Mouse (Mus musculus): ENCODE results near the gene Cntn4.

Gene Cntn4

DNA sequence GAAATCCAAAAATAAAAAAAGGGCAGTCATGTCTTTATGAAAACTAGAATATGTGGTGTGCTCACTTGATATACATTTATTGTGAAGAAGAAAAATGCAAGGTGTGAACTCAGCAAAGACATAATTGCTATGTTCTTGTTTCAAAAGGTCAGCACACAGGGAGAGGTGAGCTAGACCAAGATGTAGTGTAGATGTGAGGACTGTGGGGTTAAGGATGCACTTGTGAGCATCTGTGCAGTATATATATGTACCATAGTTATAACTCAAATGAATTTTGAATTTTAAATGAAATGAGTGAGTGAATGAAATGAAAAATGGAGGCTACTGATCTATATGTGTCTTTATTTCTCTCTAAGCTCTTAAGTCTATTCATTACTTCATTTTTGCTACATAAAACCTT lies 401.2 kb downstream of the Cntn4 start:
- DNase-seq (ENCODE audit: low spot score), result no peak

DNA sequence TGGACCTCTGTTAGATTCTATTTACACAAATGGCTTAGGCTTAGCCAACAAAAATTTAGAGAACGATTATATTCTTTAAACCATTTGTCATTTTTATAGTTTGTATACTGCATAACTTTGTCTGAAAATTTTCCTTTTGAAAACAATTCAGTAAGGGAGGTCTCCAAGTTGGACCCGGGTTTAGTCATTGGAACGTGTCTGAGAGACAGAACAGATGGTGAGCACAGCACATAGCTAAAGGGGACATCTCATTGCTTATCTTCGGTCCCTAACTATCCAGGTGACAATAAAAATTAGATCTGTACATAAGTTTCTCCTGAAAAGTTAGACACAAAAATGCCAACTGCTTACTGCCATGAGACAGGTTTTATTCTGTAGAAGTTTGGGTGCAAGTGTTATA lies 420.4 kb downstream of the Cntn4 start:
- DNase-seq (ENCODE audit: low spot score), result no peak

DNA sequence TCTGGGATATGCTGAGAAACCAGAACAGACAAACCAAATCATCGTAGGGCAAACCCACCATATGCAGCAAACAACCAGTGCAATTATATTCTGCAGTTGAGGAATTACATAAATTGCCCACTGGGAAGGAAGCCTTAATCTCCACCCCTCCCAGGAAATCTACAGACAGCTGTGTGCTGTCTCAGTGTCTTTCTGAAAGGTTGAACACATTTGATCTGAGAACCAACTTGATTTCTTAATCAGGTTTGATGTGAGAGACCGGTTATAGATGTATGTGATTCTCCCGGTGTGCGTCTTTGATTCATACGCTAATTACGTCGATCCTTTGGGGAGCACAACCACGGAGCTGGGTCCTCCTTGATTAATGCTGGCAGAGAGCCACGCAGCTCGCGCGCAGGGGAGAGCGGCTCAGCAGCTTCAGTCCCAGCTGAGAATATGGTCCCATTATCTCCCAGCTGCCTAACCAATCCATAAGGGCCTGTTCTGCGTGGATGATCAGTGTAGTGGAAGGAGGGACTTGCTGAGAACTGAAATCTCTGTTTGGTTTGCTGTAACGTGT lies 441.1 kb downstream of the Cntn4 start:
- DNase-seq (ENCODE audit: low spot score), result peak; percentile 32

DNA sequence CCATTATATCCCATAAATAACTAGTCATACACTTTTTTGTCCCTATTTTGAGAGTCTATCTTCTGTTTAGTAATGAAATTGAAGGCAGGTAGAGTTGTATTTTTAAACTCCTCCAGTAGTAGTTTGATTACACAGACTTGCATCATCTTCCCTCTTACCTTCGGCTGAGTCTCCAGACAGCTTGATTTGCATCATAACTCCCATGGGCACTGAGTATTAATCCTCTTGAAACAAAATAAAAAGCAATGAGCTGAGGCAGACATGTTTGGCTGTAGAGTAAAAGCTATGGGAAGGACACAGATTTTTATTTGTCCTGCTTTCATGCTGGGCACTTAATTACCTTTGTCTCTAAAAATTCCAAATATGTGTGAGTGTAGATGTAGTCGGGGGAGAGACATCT lies 476.1 kb downstream of the Cntn4 start:
- DNase-seq (ENCODE audit: low spot score), result no peak

- no peak for DNase-seq (ENCODE audit: low spot score)
Measured at GRCm38 (mm10) chr6:106155362-106155761, 477.9 kb downstream of the Cntn4 start.

DNA sequence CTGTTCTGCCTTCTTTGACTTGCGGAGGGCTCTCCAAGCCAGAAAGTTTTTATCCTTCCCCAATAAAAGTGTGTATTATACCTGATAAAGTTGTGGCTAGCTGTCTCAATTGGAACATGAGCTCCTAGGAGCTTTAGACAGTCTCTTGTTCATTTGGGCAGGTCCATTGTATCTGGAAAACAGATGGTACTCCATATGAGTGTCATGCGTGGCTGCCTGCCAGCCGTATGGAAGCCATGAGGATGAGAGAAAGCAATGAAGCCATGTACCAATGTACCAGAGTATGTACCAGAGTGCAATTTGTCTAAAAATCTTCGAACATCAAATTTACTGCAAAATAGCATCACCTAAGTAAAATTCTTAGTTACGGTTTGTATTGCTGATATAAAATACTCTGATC lies 500.1 kb downstream of the Cntn4 start:
- peak; percentile 38 for DNase-seq (ENCODE audit: low spot score)

GRCm38 (mm10) chr6:106181596-106181995 lies 504.1 kb downstream of the Cntn4 start:
- no peak for DNase-seq (ENCODE audit: low spot score)

DNA sequence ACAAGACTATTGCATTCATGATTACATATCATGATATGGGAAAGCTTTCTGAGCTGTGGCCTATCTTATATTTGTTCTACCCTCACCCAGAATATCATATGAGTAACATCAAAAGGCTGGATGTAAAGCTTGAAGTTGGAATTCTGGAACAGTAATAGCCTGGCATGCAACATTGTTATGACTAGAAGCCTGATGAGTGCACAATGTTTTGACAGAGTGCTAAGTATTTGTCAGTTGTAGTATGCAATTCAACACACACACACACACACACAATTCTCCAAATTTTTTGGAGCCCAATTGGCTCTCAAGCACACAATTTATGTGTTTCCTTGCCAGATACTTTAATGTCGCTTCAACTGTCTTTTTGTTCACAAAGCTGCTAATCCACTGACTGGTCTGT lies 523.5 kb downstream of the Cntn4 start:
- no peak for DNase-seq (ENCODE audit: low spot score)

GRCm38 (mm10) chr6:106207401-106207800 lies 529.9 kb downstream of the Cntn4 start:
- no peak for DNase-seq (ENCODE audit: low spot score)

- DNase-seq (ENCODE audit: low spot score), result no peak
Measured at GRCm38 (mm10) chr6:106213071-106213470, 535.6 kb downstream of the Cntn4 start.

DNA sequence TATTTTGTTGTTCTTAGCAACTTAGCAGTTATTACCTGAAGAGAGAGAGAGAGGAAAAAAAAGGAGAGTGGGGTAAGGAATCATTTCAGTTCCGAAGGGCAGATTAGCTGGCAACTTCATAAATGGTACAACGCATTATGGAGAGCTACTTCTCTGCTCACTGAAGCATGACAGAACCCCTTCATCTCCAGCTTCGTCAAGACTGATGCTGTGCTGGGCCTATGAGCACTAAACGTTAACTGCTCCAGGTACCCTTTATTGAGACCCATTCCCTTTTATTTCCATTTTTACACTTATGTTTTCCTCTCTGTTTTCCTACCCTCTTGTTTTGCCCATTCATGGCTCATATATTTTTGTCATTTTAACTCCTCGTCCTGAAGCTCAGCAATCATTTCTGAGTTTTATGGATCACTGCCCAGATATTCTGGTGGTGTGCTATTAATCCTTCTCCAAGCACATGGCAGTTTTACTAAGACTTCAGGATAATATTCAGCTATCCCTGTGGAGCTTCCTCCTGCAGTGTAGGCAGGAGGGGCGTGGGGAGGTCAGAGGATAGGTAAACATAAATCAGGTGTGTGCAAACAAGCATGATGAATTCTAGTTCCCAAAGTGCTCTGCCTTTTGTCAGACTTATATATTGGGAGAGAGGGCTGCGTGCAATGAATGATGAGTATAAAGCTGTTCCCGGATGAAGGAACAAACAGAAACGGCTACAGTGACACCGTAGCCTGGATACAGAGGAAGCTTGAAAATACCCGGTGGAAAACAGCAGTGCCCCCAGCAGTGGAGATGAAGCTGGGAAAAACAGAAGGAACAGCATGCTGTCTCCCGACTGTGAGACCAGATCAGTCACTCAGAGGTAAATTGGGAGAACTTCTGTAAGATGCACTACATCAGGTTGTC lies 559.8 kb downstream of the Cntn4 start:
- no peak for DNase-seq (ENCODE audit: low spot score)

DNA sequence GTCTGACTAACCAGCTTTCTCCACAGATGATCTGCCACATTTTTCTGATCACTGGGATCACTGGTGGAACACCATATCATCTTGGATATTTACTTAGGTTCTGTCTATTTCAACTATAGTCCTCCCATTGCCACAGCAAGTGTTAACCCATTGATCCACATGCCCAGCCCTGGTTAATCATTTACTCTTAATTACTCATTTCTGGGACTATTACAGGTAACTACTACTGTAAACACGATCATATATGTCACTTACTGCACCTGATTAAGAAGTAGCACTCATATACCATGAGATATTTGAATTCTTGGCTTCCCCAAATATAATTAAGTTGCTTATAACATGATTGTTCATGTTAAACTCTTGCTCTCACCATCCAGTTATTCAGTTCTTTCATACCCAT lies 564.1 kb downstream of the Cntn4 start:
- DNase-seq (ENCODE audit: low spot score), result no peak

- DNase-seq (ENCODE audit: low spot score), result no peak
Measured at GRCm38 (mm10) chr6:106263396-106263795, 585.9 kb downstream of the Cntn4 start.

DNA sequence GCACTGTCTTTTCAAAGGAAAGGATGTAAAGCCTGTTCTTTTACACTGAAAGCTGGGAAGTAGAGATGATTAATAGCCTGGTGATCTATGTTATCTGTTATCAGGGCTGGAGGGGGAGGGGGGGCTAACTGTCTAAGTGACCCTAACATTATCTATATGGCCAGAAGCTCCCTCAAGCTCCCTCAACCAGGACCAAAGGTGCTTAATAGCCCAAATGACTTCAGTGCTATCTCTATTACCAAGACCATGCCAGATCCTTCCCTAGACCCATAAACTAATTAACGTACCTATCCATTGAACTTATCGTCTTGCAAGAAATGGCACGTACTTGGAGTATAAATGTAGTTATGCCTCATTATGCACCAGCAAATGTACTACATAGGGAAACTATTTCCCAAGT lies 588.0 kb downstream of the Cntn4 start:
- DNase-seq (ENCODE audit: low spot score), result no peak

DNA sequence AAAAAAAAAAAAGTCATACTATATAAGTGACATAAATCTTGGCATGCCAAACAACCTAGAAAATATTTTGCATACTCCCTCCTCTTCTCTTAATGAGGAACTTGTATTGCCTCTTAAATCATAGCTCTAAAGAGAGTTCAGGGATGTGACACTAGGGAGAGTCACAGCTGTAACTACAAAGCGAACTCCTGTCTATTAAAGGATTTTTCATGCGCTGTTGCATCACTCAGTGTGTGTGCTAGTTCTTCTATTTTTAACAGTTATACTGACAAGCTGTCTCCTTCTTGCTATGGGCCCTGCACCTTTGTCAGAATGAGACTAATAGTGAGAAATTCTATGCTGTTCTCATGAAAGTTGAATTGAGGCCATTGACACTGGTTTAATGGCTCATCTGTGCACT lies 588.8 kb downstream of the Cntn4 start:
- no peak for DNase-seq (ENCODE audit: low spot score)

DNA sequence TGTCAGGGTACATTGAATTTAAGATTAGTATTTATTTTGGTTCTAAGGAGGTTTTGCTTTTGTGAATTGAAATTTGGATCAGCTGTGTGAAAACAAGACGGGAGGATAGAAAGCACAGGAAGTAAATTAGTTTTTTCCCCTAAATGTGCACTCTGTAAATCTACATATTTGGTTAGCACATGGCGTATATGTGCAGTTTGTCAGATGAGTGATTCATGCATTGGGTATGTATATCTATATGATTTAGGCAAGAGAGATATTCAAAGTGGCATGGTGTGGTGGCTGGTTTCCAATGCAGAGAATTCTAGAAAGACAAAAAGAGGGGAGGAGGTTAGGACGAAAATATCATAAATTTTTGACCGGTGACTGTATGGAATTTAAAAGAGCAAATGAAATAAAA lies 591.3 kb downstream of the Cntn4 start:
- no peak for DNase-seq (ENCODE audit: low spot score)

DNA sequence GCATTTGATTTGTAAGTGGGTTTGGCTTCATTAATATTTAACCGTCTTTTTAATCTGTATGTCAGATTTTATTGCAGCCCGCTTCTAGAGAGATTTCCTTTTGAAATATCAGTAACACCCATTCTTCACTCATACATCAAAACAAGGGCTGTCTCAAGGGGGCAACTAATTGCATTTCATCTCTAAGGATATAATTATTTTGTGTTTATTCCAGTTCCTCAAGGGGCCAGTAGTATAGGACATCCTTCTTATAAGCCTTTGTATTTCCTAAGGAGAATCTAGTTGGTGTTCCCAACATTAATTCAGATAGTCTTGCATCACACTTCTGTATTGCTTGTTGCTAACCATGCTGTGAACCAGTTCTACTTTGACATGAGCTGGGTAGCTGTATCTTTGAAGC lies 599.7 kb downstream of the Cntn4 start:
- no peak for DNase-seq (ENCODE audit: low spot score)

GRCm38 (mm10) chr6:106281621-106282020 lies 604.2 kb downstream of the Cntn4 start:
- peak; percentile 31 for DNase-seq (ENCODE audit: low spot score)

- DNase-seq (ENCODE audit: low spot score), result no peak
Measured at GRCm38 (mm10) chr6:106283815-106284214, 606.4 kb downstream of the Cntn4 start.

- no peak for DNase-seq (ENCODE audit: low spot score)
Measured at GRCm38 (mm10) chr6:106299451-106299850, 622.0 kb downstream of the Cntn4 start.

- no peak for DNase-seq (ENCODE audit: low spot score)
Measured at GRCm38 (mm10) chr6:106300179-106300578, 622.7 kb downstream of the Cntn4 start.

GRCm38 (mm10) chr6:106302435-106302834 lies 625.0 kb downstream of the Cntn4 start:
- DNase-seq (ENCODE audit: low spot score), result no peak

DNA sequence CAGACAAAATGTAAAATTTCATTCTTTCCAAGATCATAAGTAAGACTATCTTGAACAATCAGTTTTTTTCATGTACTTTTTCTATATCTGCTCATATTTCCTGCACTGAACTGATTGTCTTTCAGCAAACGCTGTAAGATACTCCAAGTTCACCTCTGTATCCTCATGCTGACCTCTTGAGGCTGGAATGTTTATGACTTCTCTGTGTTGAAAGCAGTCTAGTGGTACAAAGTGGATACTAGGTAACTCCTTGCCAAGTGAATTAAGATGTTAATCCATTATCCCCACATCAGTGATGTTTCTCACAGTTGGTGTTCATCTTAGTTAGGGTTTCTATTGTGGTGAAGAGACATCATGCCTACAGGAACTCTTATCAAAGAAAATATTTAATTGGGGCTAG lies 651.5 kb downstream of the Cntn4 start:
- DNase-seq (ENCODE audit: low spot score), result no peak

DNA sequence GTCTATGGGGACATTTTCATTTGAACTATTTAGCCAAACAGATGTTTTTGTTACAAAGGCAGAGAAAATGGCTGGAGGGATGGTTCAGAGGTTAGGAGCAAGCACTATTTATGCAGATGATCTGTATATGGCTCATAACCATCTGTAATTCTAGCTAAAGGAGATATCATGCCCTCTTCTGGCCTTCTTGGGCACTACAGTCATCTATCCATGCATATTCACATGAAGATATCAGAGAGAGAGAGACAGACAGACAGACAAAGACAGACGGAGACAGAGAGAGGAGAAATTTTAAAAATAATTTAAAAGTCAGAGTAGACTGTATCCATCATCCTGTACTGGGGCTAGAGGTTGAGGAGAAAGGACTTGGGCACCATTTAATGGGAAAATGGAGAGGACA lies 652.2 kb downstream of the Cntn4 start:
- no peak for DNase-seq (ENCODE audit: low spot score)
